Mouse (Mus musculus) MEL (cell line): ENCODE data around the gene Pafah2. TPM values are rescaled to one million over a fixed set of nuclear protein-coding genes. Genes with fewer than 3 reads are reported as not detected.
"Not testable (repeated sequence)": the region's sequence is repeated elsewhere in the genome, so short reads cannot be mapped to it uniquely, and the experiment has no call there.

Source experiments
- DNase-seq: peaks from one replicate; pipeline ENCODE4 v3.0.0; 2011; ENCODE audit warnings: low read depth, low spot score
- H3K27ac ChIP-seq: 2 replicates; pipeline ENCODE4 v1.5.1; 2012; ENCODE audit warnings: low read depth, mild to moderate bottlenecking, control low read depth, low read length, moderate library complexity; ENCODE audit not compliant: control insufficient read depth
- H3K27me3 ChIP-seq, 2 experiments: fragments of 150-350 bp in 1 of 2; sonication (generic) in 1 of 2; 2 replicates each; pipeline ENCODE4 v1.6.1; 2012; ENCODE audit warnings: low read length in 2 of 2, mild to moderate bottlenecking in 2 of 2, improper control_type of control experiment in 1 of 2, moderate library complexity in 1 of 2; ENCODE audit not compliant: insufficient read depth in 2 of 2, control insufficient read depth in 1 of 2
- H3K36me3 ChIP-seq, 2 experiments: 2 replicates each; pipeline ENCODE4 v1.6.1; 2012 to 2014; ENCODE audit warnings: low read length in 2 of 2, improper control_type of control experiment in 1 of 2, inconsistent platforms in 1 of 2, mild to moderate bottlenecking in 1 of 2; ENCODE audit not compliant: insufficient read depth in 2 of 2, control insufficient read depth in 1 of 2
- H3K4me1 ChIP-seq, 2 experiments: fragments of 150-350 bp in 1 of 2; sonication (generic) in 1 of 2; 2 replicates each; pipeline ENCODE4 v1.6.1; 2012; ENCODE audit warnings: low read length in 2 of 2, improper control_type of control experiment in 1 of 2, mild to moderate bottlenecking in 1 of 2; ENCODE audit not compliant: insufficient read depth in 2 of 2, control insufficient read depth in 1 of 2
- H3K4me3 ChIP-seq, 2 experiments: fragments of 150-350 bp in 1 of 2; sonication (generic) in 1 of 2; 2 replicates each; pipeline ENCODE4 v1.5.1; 2012; ENCODE audit warnings: low read depth in 2 of 2, low read length in 2 of 2, mild to moderate bottlenecking in 2 of 2, moderate library complexity in 2 of 2, control low read depth in 1 of 2, improper control_type of control experiment in 1 of 2; ENCODE audit not compliant: control insufficient read depth in 1 of 2, insufficient read depth in 1 of 2
- H3K79me2 ChIP-seq: 2 replicates; pipeline ENCODE4 v1.6.1; 2012; ENCODE audit warnings: mild to moderate bottlenecking, low read length, moderate library complexity; ENCODE audit not compliant: control insufficient read depth, poor library complexity, insufficient read depth
- H3K9ac ChIP-seq: 2 replicates; pipeline ENCODE4 v1.6.1; 2012; ENCODE audit warnings: low read depth, mild to moderate bottlenecking, control low read depth, low read length, moderate library complexity; ENCODE audit not compliant: control insufficient read depth, poor library complexity, severe bottlenecking
- H3K9me3 ChIP-seq: fragments of 150-350 bp; sonication (generic); replicated peaks from 2 replicates; pipeline ENCODE4 v1.6.1; 2012; ENCODE audit warnings: mild to moderate bottlenecking, low read length, improper control_type of control experiment, moderate library complexity; ENCODE audit not compliant: insufficient read depth
- CHD1 ChIP-seq: IDR thresholded peaks from 2 replicates; pipeline ENCODE4 v1.6.1; 2012; ENCODE audit warnings: low read depth, mild to moderate bottlenecking, inconsistent platforms, low read length, improper control_type of control experiment
- CTCF ChIP-seq, 3 experiments: IDR thresholded peaks in 2 of 3; conservative IDR thresholded peaks in 1 of 3; 2 replicates each; pipeline ENCODE4 v1.5.1; 2011 to 2012; ENCODE audit warnings: low read length in 3 of 3, low read depth in 2 of 3, mild to moderate bottlenecking in 2 of 3, improper control_type of control experiment in 1 of 3, inconsistent platforms in 1 of 3, mixed read lengths in 1 of 3, moderate library complexity in 1 of 3; ENCODE audit not compliant: control insufficient read depth in 1 of 3, insufficient read depth in 1 of 3, poor library complexity in 1 of 3, severe bottlenecking in 1 of 3
- ELF1 ChIP-seq: IDR thresholded peaks from 2 replicates; pipeline ENCODE4 v1.6.1; 2014; ENCODE audit warnings: low read depth, mild to moderate bottlenecking, inconsistent platforms, low read length, improper control_type of control experiment, moderate library complexity
- GABPA ChIP-seq: IDR thresholded peaks from 2 replicates; pipeline ENCODE4 v1.6.1; 2012; ENCODE audit warnings: low read depth, mild to moderate bottlenecking, inconsistent platforms, low read length, improper control_type of control experiment, moderate library complexity
- GATA1 ChIP-seq: IDR thresholded peaks from 2 replicates; pipeline ENCODE4 v1.6.1; 2011; ENCODE audit warnings: low read depth, low read length, improper control_type of control experiment
- MAX ChIP-seq: IDR thresholded peaks from 2 replicates; pipeline ENCODE4 v1.6.1; 2011; ENCODE audit warnings: low read length, improper control_type of control experiment
- MYB ChIP-seq: IDR thresholded peaks from 2 replicates; pipeline ENCODE4 v1.6.1; 2011; ENCODE audit warnings: mild to moderate bottlenecking, low read depth, low read length, improper control_type of control experiment
- MYC ChIP-seq: IDR thresholded peaks from 2 replicates; pipeline ENCODE4 v1.6.1; 2011; ENCODE audit warnings: low read depth, mild to moderate bottlenecking, low read length, improper control_type of control experiment, moderate library complexity
- POLR2AphosphoS5 ChIP-seq: IDR thresholded peaks from 2 replicates; pipeline ENCODE4 v1.6.1; 2012; ENCODE audit warnings: low read depth, borderline replicate concordance, mild to moderate bottlenecking, inconsistent platforms, low read length, moderate library complexity, mixed read lengths
- RAD21 ChIP-seq: IDR thresholded peaks from 2 replicates; pipeline ENCODE4 v1.6.1; 2011; ENCODE audit warnings: mild to moderate bottlenecking, low read depth, low read length, improper control_type of control experiment
- SMC3 ChIP-seq: IDR thresholded peaks from 2 replicates; pipeline ENCODE4 v1.6.1; 2011; ENCODE audit warnings: low read depth, low read length, improper control_type of control experiment
- TAL1 ChIP-seq: IDR thresholded peaks from 2 replicates; pipeline ENCODE4 v1.6.1; 2012; ENCODE audit warnings: mild to moderate bottlenecking, inconsistent platforms, low read length, moderate library complexity, mixed read lengths
- TCF12 ChIP-seq: IDR thresholded peaks from 2 replicates; pipeline ENCODE4 v1.6.1; 2014; ENCODE audit warnings: low read depth, mild to moderate bottlenecking, inconsistent platforms, low read length, improper control_type of control experiment, moderate library complexity
- UBTF ChIP-seq: IDR thresholded peaks from 2 replicates; pipeline ENCODE4 v1.6.1; 2012; ENCODE audit warnings: low read depth, mild to moderate bottlenecking, inconsistent platforms, low read length, improper control_type of control experiment, moderate library complexity, borderline replicate concordance; ENCODE audit not compliant: insufficient read depth
- USF1 ChIP-seq: IDR thresholded peaks from 2 replicates; pipeline ENCODE4 v1.6.1; 2014; ENCODE audit warnings: low read depth, mild to moderate bottlenecking, inconsistent platforms, low read length, improper control_type of control experiment, moderate library complexity
- USF2 ChIP-seq, 2 experiments: IDR thresholded peaks; 2 replicates each; pipeline ENCODE4 v1.6.1; 2011 to 2012; ENCODE audit warnings: improper control_type of control experiment in 2 of 2, low read length in 2 of 2, borderline replicate concordance in 1 of 2, inconsistent platforms in 1 of 2, low read depth in 1 of 2, mild to moderate bottlenecking in 1 of 2; ENCODE audit not compliant: insufficient read depth in 1 of 2
- ZMIZ1 ChIP-seq: IDR thresholded peaks from 2 replicates; pipeline ENCODE4 v1.6.1; 2012; ENCODE audit warnings: low read depth, mild to moderate bottlenecking, inconsistent platforms, low read length, improper control_type of control experiment, moderate library complexity
- ZNF384 ChIP-seq: IDR thresholded peaks from 2 replicates; pipeline ENCODE4 v1.6.1; 2012; ENCODE audit warnings: low read depth, mild to moderate bottlenecking, inconsistent platforms, low read length, improper control_type of control experiment
- polyA plus RNA-seq, 2 experiments: library from polyadenylated mRNA; stranded (reverse) in 1 of 2; unstranded in 1 of 2; fragments of >175 nt in 1 of 2; fragments of >200 nt in 1 of 2; gene quantifications; 2 replicates each; pipeline versions ENCODE4 v1.2.1 to v1.2.4; 2012; ENCODE audit warnings: low replicate concordance in 2 of 2, low read depth in 1 of 2; ENCODE audit not compliant: insufficient read length in 2 of 2, insufficient read depth in 1 of 2, missing spikeins in 1 of 2
- total RNA-seq: library from RNA; depleted of rRNA; stranded (reverse); fragments of 300-350 nt; gene quantifications from 2 replicates; pipeline ENCODE4 v1.2.3, GENCODE M21; 2012

Pafah2 gene
- total and polyA plus RNA-seq, 3 experiments = 6.0 to 10.6 TPM; not detected in 1

GRCm38 (mm10) chr4:134379510-134379909 is 16.6 kb upstream of the Pafah2 start:
- no peak for DNase-seq
- Histone ChIP-seq H3K9me3 (no peaks in the 10 kb centered on the region), H3K79me2 (no peaks in the 10 kb centered on the region), H3K9ac (no peak overlapping the region), H3K4me3 (no peak overlapping the region), H3K27ac (no peak overlapping the region), H3K36me3 (no peaks in the 10 kb centered on the region), H3K4me1 (no peaks in the 10 kb centered on the region), H3K27me3 (no peaks in the 10 kb centered on the region)
- TF ChIP-seq GATA1 = no peak

DNA sequence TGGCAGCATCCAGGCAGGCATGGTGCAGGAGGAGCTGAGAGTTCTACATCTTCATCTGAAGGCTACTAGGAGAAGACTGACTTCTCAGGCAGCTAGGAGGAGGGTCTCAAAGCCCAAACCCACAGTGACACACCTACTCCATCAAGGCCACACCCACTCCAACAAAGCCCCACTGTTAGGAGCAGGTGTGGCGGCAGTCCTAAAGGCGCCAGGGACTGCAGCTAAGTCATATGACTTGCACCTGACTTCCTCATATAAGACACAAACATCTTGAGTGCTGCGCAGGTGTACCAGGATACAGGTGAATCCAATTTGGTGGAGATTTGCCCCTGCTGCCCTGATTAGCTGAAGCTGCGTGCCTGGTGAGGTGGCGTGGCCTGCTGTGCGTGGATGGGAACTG is 12.4 kb upstream of the Pafah2 start, which contains the start of gene Extl1:
Extl1 (minus strand) TSS at position 101 of the 400 bp plus-strand sequence.
- H3K9ac ChIP-seq, DNase-seq, H3K36me3 ChIP-seq, H3K79me2 ChIP-seq, H3K4me3 ChIP-seq, H3K27me3 ChIP-seq, H3K27ac ChIP-seq, H3K4me1 ChIP-seq, H3K9me3 ChIP-seq: not testable (repeated sequence)

GRCm38 (mm10) chr4:134387268-134387667 is 8.9 kb upstream of the Pafah2 start:
- TF ChIP-seq RAD21 (peak; percentile 4; the same call in 1 of the 2 replicates), CTCF (IDR thresholded peaks at IDR 0.05 in 2 of 3, conservative IDR thresholded peaks at IDR 0.05 in 1 of 3; ENCODE audit: control insufficient read depth in 1 of 3, insufficient read depth in 1 of 3, low read depth in 2 of 3, low read length in 3 of 3, poor library complexity in 1 of 3, severe bottlenecking in 1 of 3) (peak in 2 of 3 experiments; percentile 9 to 34; a peak in 2 of 6 replicates), ELF1 (no peak), USF1 (no peak), ZMIZ1 (no peak), MYB (no peak), SMC3 (peak; percentile 39; the same call in 1 of the 2 replicates)
- TF ChIP-seq, all 39 proteins: peak for 3
- Histone ChIP-seq H3K79me2 (no peaks in the 10 kb centered on the region), H3K27ac (no peak overlapping the region), H3K4me3 (no peak overlapping the region), H3K4me1 (0 out of 4 replicates have a peak, but pooled peaks cover 0 to under 1% of the 10 kb centered on the region in 2 experiments), H3K9me3 (no peaks in the 10 kb centered on the region), H3K9ac (no peak overlapping the region), H3K27me3 (no peaks in the 10 kb centered on the region), H3K36me3 (no peaks in the 10 kb centered on the region)
- DNase-seq = no peak

- Histone ChIP-seq H3K9ac (peak overlapping the region; percentile 36; the same call in 1 of the 2 replicates), H3K4me1 (peaks cover 0 to 3% of the 10 kb centered on the region in 2 experiments; a peak in 2 of 4 replicates), H3K27ac (no peak overlapping the region), H3K4me3 (peak overlapping the region in 1 of 2 experiments; percentile 36; a peak in 1 of 4 replicates), H3K9me3 (no peaks in the 10 kb centered on the region), H3K36me3 (no peaks in the 10 kb centered on the region), H3K79me2 (no peaks in the 10 kb centered on the region), H3K27me3 (no peaks in the 10 kb centered on the region)
- DNase-seq = peak; percentile 84
- TF ChIP-seq MAX = no peak
- no peak for TF ChIP-seq GATA1
- TF ChIP-seq ZNF384 = no peak
- TF ChIP-seq GABPA = no peak
- TF ChIP-seq SMC3 = peak; percentile 74
- TF ChIP-seq MYB = no peak
- no peak for TF ChIP-seq MYC
- no peak for TF ChIP-seq USF2 (IDR thresholded peaks at IDR 0.05; ENCODE audit: borderline replicate concordance in 1 of 2, insufficient read depth in 1 of 2, low read depth in 1 of 2, low read length in 2 of 2)
- no peak for TF ChIP-seq POLR2AphosphoS5
- TF ChIP-seq TCF12 = no peak
- TF ChIP-seq UBTF = no peak
- no peak for TF ChIP-seq CHD1
- no peak for TF ChIP-seq TAL1
- peak; percentile 58 to 92 (median 76) for TF ChIP-seq CTCF (IDR thresholded peaks at IDR 0.05 in 2 of 3, conservative IDR thresholded peaks at IDR 0.05 in 1 of 3; ENCODE audit: control insufficient read depth in 1 of 3, insufficient read depth in 1 of 3, low read depth in 2 of 3, low read length in 3 of 3, poor library complexity in 1 of 3, severe bottlenecking in 1 of 3)
Observed at GRCm38 (mm10) chr4:134388397-134388796, 7.7 kb upstream of the Pafah2 start.
